Mouse (Mus musculus): ENCODE measurements around the gene Mboat2.

Gene Mboat2

GRCm38 (mm10) chr12:25011733-25012367 is 181.2 kb downstream of the Mboat2 start:
- H3K27me3 ChIP-seq (ENCODE audit: control insufficient read depth, insufficient read depth, low read length, poor library complexity, severe bottlenecking) = no peaks in the 10 kb centered on the region
- peaks cover 15% of the 10 kb centered on the region for H3K36me3 ChIP-seq (ENCODE audit: control insufficient read depth, insufficient read depth, low read length, poor library complexity, severe bottlenecking)
- DNase-seq (ENCODE audit: low read depth, low spot score) = no peak

DNA sequence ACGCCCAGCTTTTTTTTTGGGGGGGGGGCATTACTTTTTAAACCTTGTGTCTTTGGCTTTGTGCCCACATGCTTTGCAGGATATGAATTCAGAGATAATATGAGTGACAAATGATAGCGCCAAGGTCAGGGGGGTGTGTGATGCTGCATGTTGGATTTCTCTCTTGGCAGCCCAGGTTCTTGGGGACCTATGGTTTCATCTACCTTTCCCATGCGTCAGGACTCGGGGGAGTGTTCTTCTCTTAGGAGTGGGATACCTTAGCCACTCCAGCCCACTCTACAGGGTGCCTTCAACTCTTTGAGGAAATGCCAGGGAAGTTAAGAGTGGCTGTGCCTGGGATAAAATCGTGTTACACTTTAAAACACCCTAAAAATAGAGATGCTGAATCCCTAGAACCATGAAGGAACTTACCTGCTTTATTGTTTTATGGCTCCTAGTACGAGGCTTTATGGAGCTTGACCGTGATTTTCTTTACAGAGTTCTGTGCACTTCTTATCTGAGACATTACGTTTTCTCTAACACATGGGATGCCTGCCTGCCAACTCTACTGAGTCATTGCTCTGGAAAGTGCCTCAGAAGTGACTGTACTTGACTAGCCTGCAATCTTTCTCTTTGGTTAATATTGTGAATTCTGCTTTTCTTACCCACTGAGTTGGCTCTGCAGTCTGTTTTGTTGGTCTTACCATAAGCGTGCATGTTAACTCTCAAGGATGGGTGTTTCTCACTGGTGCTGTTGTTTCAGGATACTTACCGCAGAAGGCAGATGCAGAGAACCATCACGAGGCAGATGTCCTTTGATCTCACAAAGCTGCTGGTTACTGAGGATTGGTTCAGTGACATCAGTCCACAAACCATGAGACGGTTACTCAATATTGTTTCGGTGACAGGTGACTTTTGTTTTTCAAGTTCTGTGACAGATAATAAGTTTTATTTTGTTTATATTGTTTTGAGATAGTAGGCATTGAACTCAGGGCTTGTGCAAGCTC is 182.2 kb downstream of the Mboat2 start:
- no peaks in the 10 kb centered on the region for H3K27me3 ChIP-seq (ENCODE audit: control insufficient read depth, insufficient read depth, low read length, poor library complexity, severe bottlenecking)
- no peak for DNase-seq (ENCODE audit: low read depth, low spot score)

More for the DNA sequence above, 182.2 kb downstream of the Mboat2 start:
- H3K36me3 ChIP-seq (ENCODE audit: control insufficient read depth, insufficient read depth, low read length, poor library complexity, severe bottlenecking) = peaks cover 19% of the 10 kb centered on the region

Data from splenic B cell, adult 2 months (primary cell).